Mouse (Mus musculus) G1E-ER4 (cell line): ENCODE measurements around the gene Cd300ld3. TPM values are rescaled to one million over a fixed set of nuclear protein-coding genes. Genes with fewer than 3 reads are reported as not detected.
"Not testable (repeated sequence)": the region's sequence is repeated elsewhere in the genome, so short reads cannot be mapped to it uniquely, and the experiment has no call there.

Experiments
- GATA1 ChIP-seq: IDR thresholded peaks from one replicate; pipeline ENCODE4 v1.8.0; 2012; ENCODE audit warnings: low read length, inconsistent platforms
- polyA plus RNA-seq: library from polyadenylated mRNA; stranded (reverse); fragments of >175 nt; gene quantifications from 2 replicates; pipeline ENCODE4 v1.2.3, GENCODE M21; 2012

Cd300ld3 gene
- polyA plus RNA-seq, 1 experiment = not detected

- no peak for TF ChIP-seq GATA1
Measured at GRCm38 (mm10) chr11:115071015-115071551, 22.9 kb upstream of the Cd300ld3 start.

- TF ChIP-seq GATA1 = no peak
Measured at GRCm38 (mm10) chr11:115066768-115067167, 18.6 kb upstream of the Cd300ld3 start.

- no peak for TF ChIP-seq GATA1
Measured at GRCm38 (mm10) chr11:115062077-115062476, 13.9 kb upstream of the Cd300ld3 start, which contains the start of gene Cd300e. TSS of gene Cd300e (minus strand) at chr11:115062177.

- no peak for TF ChIP-seq GATA1
Measured at GRCm38 (mm10) chr11:115059797-115060196, 11.6 kb upstream of the Cd300ld3 start.

GRCm38 (mm10) chr11:115058701-115059100, 10.5 kb upstream of the Cd300ld3 start:
- no peak for TF ChIP-seq GATA1

- no peak for TF ChIP-seq GATA1
Measured at GRCm38 (mm10) chr11:115054537-115054936, 6.3 kb upstream of the Cd300ld3 start.

- TF ChIP-seq GATA1 = no peak
Measured at GRCm38 (mm10) chr11:115052991-115053390, 4.8 kb upstream of the Cd300ld3 start.

GRCm38 (mm10) chr11:115052206-115052605, 4.0 kb upstream of the Cd300ld3 start:
- peak; percentile 8 for TF ChIP-seq GATA1

GRCm38 (mm10) chr11:115049282-115049895, 1.2 kb upstream of the Cd300ld3 start:
- no peak for TF ChIP-seq GATA1

- not testable (repeated sequence) for TF ChIP-seq GATA1
Measured at GRCm38 (mm10) chr11:115037669-115038068, 10.5 kb downstream of the Cd300ld3 start, which contains the start of gene Cd300ld5. TSS of gene Cd300ld5 (minus strand) at chr11:115037769.

GRCm38 (mm10) chr11:115026912-115027311, 21.3 kb downstream of the Cd300ld3 start, which contains the start of gene Cd300ld4:
TSS of gene Cd300ld4 (minus strand) at chr11:115027012.
- TF ChIP-seq GATA1 = not testable (repeated sequence)

GRCm38 (mm10) chr11:115016093-115016492, 32.1 kb downstream of the Cd300ld3 start, which contains the start of gene Cd300ld2:
TSS of gene Cd300ld2 (minus strand) at chr11:115016193.
- not testable (repeated sequence) for TF ChIP-seq GATA1

- no peak for TF ChIP-seq GATA1
Measured at GRCm38 (mm10) chr11:115004070-115004469, 44.1 kb downstream of the Cd300ld3 start.

GRCm38 (mm10) chr11:115001474-115002040, 46.7 kb downstream of the Cd300ld3 start, which contains the start of gene Cd300c2:
TSS of gene Cd300c2 (minus strand) at chr11:115001880.
- TF ChIP-seq GATA1 = no peak

Other genes with a start within 250 kb of the Cd300ld3 start
- not detected in 2 replicates for gene Gpr142, start 249.5 kb downstream of the Cd300ld3 start, polyA plus RNA-seq
- gene Gprc5c, start 197.3 kb downstream of the Cd300ld3 start, polyA plus RNA-seq = not detected in 2 replicates
- gene Cd300a, start 158.4 kb downstream of the Cd300ld3 start, polyA plus RNA-seq = not detected in 2 replicates
- not detected in 2 replicates for gene Cd300lb, start 114.0 kb downstream of the Cd300ld3 start, polyA plus RNA-seq
- not detected in 2 replicates for gene Cd300c, start 79.3 kb downstream of the Cd300ld3 start, polyA plus RNA-seq
- gene Cd300ld, start 58.5 kb downstream of the Cd300ld3 start, polyA plus RNA-seq = not detected in 2 replicates
- not detected in 2 replicates for gene Cd300c2, start 46.5 kb downstream of the Cd300ld3 start, polyA plus RNA-seq
- not detected in 2 replicates for gene Cd300ld2, start 32.2 kb downstream of the Cd300ld3 start, polyA plus RNA-seq
- gene Cd300ld4, start 21.4 kb downstream of the Cd300ld3 start, polyA plus RNA-seq = not detected in 2 replicates
- not detected in 2 replicates for gene Cd300ld5, start 10.6 kb downstream of the Cd300ld3 start, polyA plus RNA-seq
- gene Cd300e, start 13.8 kb upstream of the Cd300ld3 start, polyA plus RNA-seq = not detected in 2 replicates
- 1.3 and 1.4 TPM in 2 replicates for gene Rab37, start 43.0 kb upstream of the Cd300ld3 start, polyA plus RNA-seq
- not detected in 2 replicates for gene Cd300lf, start 85.6 kb upstream of the Cd300ld3 start, polyA plus RNA-seq
- 237 and 268 TPM in 2 replicates for gene Slc9a3r1, start 114.9 kb upstream of the Cd300ld3 start, polyA plus RNA-seq
- 19.0 and 20.7 TPM in 2 replicates for gene Tmem104, start 139.1 kb upstream of the Cd300ld3 start, polyA plus RNA-seq
- 33.7 and 35.0 TPM in 2 replicates for gene Nat9, start 139.4 kb upstream of the Cd300ld3 start, polyA plus RNA-seq
- not detected in 2 replicates for gene Grin2c, start 218.8 kb upstream of the Cd300ld3 start, polyA plus RNA-seq
- gene Fdxr, start 228.6 kb upstream of the Cd300ld3 start, polyA plus RNA-seq = 43.5 and 49.9 TPM in 2 replicates
- gene Fads6, start 249.3 kb upstream of the Cd300ld3 start, polyA plus RNA-seq = not detected in 2 replicates